Mouse (Mus musculus) heart, postnatal 10 days (tissue): ENCODE measurements around the gene Syne2. TPM values are rescaled to one million over a fixed set of nuclear protein-coding genes. Genes with fewer than 3 reads are reported as not detected.
A peak's percentile ranks its signal among the peaks of the same experiment; 100 is the strongest.

Experiments
- DNase-seq, 2 experiments: peaks; one replicate each; pipeline ENCODE4 v3.0.0; 2021
- intact Hi-C: fragments of 180-260 bp; cut with DNase I; formaldehyde crosslinking; loops from one replicate; pipeline ENCODE4 v1.15.1; 2025
- total RNA-seq, 2 experiments: library from RNA; stranded (reverse); gene quantifications; 2 replicates each; pipeline ENCODE4 v1.2.3; 2021

Gene Syne2
- total RNA-seq = 10 to 100 TPM; 55.8 to 59.1 TPM

- intact Hi-C loops = loop anchor here (2.0 to 5.0 kb wide), 3 partner anchors 19 to 54 kb away; no protein-coding TSS in a partner anchor
Observed at GRCm38 (mm10) chr12:75817959-75818452, at the start of gene Syne2. TSS of gene Syne2 (plus strand) at chr12:75818134.

DNA sequence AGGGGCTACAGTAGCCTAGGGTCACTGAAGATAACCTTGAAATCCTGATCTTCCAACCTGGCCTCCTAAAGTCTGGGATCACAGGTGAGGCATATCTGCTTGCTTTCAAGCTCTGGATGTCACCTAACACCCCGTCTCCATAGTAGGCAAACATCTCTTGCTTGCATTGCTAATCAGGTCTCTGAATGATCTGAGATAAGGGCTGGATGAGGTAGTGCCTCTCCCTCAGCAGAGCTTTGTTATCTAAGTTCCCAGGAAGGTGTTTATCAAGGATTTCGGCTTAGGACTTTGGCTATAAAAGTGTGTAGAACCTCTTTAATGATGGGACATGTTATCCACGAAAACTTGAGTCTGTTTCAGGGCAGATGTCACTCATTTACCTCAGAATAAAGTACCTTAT lies 46.5 kb upstream of the Syne2 start:
- intact Hi-C loops = loop anchor here (5.0 kb wide), 3 partner anchors 99 to 194 kb away; partner anchors contain the start of gene Ppp2r5e
- no peak for DNase-seq

More at GRCm38 (mm10) chr12:75817959-75818452, at the start of gene Syne2:
- peak; percentile 86 to 89 for DNase-seq

DNA sequence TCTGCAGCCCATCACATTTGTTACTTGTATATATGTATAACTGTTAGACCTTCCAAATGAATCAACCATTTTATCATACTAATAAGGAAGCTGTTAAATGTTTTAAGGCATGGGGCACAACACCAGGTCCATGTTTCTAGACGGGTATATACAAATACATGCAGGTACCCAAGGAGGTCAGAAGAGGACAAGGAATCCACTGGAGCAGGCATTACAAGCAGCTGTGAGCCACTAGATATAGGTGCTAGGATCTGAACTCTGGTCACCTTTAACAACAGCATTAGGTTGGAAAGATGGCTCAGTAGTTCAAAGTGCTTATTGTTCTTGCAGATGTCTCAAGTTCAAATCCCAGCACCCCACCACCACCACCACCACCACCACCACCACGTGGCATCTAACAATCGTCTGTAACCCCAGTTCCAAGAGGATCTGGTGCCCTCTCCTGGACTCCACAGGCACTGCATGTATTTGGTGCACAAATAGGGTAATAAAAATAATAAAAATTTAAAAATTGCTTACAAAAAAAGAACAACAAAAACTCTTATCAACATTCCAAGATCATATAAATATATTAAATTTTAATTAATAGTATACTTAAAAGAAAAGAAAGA lies 45.4 kb upstream of the Syne2 start:
- intact Hi-C loops = loop anchor here (2.0 to 5.0 kb wide), 4 partner anchors 100 to 308 kb away; partner anchors contain the start of gene Ppp2r5e

GRCm38 (mm10) chr12:75781445-75781844 lies 36.5 kb upstream of the Syne2 start:
- intact Hi-C loops = loop anchor here (10.0 kb wide), 1 partner anchor 263 kb away; no protein-coding TSS in a partner anchor
- no peak for DNase-seq

More for the DNA sequence above, 45.4 kb upstream of the Syne2 start:
- DNase-seq = peak; percentile 55 to 83

GRCm38 (mm10) chr12:75781995-75782394 lies 35.9 kb upstream of the Syne2 start:
- DNase-seq = no peak
- intact Hi-C loops = loop anchor here (10.0 kb wide), 1 partner anchor 263 kb away; no protein-coding TSS in a partner anchor

GRCm38 (mm10) chr12:75784271-75784751 lies 33.6 kb upstream of the Syne2 start:
- intact Hi-C loops = loop anchor here (10.0 kb wide), 1 partner anchor 260 kb away; no protein-coding TSS in a partner anchor
- DNase-seq = no peak

GRCm38 (mm10) chr12:75786681-75787080 lies 31.3 kb upstream of the Syne2 start:
- intact Hi-C loops = loop anchor here (1.0 to 10.0 kb wide), 5 partner anchors 133 to 566 kb away; partner anchors contain the start of gene Esr2
- peak in 1 of 2 experiments; percentile 48 for DNase-seq

DNA sequence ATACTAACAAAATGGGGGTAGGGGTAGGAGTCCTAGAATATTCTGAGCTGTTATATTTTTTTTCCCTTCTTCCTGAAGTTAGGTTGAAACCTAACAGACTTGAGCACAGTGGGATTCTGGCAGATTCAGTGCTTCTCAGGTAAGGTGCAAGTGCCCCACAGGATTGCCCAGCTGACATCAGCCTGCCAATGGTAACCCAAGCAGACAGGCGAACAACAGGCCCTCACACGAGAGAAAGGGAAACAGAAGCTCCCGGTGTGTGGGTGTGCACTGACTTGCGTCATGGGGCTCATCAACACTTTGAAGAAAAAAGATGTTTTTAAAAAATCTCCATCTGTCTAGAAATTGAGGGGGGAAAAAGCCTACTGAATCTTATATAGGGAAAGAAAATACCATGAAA lies 28.5 kb upstream of the Syne2 start:
- intact Hi-C loops = loop anchor here (5.0 to 10.0 kb wide), 4 partner anchors 255 to 563 kb away; partner anchors contain the start of gene Esr2
- DNase-seq = no peak

DNA sequence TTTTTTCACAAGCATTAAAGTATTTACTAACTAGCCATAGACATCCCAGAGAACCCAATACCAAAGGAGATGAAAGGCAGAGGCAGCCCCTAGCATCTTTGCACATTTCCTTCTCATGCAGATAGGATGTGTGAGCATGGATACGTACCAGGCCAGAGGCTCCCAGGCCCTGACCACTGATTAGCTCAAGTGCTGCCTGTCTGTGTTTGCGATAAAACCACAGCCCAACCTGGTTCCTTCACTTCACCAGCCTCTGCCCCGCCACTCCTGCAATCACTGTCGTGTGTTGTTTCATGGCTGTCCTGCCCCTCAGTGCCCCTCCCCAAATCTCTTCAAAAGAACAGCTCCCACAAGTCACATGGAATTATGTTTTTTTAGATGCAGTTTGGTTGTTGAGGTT lies 23.4 kb upstream of the Syne2 start:
- intact Hi-C loops = no loop called here
- no peak for DNase-seq

DNA sequence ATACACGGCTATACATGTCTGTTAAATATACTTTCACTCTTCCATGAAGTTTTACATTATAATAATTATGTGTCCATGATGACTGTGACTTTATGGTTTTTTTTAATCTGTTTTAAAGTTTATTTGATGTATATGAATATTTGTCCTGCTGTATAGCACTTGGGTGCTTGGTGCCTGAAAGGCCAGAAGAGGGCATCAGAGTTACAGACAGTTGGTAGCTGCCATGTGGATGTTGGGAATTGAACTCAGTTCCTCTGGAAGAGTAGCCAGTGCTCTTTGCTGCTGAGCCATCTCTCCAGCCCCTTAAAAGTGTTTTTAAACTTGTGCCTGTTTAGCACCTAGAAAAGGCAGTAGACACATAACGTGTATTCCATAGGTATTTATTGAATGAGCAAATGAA lies 21.4 kb upstream of the Syne2 start:
- DNase-seq = peak; percentile 17 to 40
- intact Hi-C loops = loop anchor here (2.0 kb wide), 1 partner anchor 96 kb away; no protein-coding TSS in a partner anchor

DNA sequence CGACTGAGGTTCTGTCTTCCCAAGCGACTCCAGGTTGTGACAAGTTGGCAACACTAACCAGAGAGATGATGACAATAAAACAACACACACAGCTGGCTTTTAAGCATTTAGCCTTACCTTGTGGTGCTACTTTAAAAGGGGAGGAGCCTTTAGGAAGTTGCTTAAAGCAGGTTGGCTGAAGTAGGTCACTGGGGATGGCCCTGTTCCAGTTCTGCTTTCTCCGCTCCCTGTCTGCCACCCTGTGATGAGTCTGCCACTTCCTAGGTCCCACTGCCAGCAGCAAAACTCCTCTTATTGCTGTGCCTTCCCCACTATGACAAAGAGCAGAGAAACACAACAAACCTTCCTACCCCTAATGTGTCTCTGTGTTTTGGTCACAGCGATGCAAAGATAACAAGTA lies 11.7 kb upstream of the Syne2 start:
- DNase-seq = no peak
- intact Hi-C loops = no loop called here

- no peak for DNase-seq
- intact Hi-C loops = no loop called here
Observed at GRCm38 (mm10) chr12:75813766-75814165, 4.2 kb upstream of the Syne2 start.

DNA sequence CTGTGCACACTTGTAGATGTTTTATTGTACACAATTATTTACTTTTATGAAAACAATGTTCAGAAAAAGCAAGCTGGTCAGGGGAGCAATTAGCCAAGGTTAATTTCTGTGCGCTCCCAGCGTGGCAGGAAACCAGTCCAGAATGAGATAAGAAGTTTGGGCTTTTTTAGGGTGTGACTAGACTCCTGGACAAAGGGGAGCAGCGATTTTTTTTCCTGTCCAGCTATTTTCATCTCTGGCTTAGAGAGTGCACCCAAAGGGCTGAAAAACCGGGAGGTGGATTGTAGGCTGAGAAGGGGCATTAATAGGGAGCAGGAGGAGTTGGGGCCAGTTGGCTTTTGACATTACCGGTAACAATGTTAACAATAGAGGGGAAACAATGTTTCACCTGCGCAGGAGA lies 3.4 kb upstream of the Syne2 start:
- no peak for DNase-seq
- intact Hi-C loops = no loop called here

DNA sequence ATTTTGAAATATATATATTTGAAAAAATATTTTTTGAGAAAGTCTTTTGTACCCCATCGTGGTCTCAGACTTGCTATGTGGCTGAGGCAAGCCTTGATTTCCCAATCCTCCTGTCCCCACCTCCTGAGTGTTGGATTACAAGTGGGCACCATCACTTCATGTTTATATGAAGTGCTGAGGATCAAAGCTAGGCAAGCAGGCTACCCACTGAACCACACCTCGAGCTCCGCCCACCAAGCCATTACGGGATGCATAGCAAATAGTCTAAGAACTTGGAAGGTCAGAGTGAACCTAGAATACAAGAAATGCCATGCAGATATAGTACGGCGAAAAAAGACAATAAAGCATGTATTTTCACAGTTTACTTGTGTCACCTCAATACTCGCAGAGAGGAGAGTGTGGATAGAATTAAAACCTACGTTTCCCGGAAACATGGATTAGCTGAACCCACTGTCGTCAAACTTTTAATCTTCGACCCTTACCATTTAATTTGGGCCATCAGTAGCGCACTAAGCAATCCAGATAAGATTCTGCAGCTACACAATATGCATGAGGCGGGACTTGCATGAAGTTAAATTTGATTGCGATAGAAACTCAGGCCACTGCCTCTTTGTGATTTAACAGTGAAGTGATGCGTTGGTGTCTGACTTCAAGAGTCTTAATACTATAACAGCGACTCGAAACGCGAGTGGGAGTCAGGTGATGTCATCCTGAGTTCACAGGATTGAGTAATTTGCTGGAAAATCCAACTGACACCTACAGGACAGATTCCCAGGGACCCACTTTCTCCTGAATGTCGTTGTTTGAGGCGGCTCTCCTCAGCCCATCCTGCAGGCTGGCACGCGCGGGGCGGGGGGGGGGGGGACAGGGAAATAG lies 715 bp upstream of the Syne2 start:
- intact Hi-C loops = loop anchor here (5.0 kb wide), 1 partner anchor 55 kb away; no protein-coding TSS in a partner anchor
- no peak for DNase-seq

DNA sequence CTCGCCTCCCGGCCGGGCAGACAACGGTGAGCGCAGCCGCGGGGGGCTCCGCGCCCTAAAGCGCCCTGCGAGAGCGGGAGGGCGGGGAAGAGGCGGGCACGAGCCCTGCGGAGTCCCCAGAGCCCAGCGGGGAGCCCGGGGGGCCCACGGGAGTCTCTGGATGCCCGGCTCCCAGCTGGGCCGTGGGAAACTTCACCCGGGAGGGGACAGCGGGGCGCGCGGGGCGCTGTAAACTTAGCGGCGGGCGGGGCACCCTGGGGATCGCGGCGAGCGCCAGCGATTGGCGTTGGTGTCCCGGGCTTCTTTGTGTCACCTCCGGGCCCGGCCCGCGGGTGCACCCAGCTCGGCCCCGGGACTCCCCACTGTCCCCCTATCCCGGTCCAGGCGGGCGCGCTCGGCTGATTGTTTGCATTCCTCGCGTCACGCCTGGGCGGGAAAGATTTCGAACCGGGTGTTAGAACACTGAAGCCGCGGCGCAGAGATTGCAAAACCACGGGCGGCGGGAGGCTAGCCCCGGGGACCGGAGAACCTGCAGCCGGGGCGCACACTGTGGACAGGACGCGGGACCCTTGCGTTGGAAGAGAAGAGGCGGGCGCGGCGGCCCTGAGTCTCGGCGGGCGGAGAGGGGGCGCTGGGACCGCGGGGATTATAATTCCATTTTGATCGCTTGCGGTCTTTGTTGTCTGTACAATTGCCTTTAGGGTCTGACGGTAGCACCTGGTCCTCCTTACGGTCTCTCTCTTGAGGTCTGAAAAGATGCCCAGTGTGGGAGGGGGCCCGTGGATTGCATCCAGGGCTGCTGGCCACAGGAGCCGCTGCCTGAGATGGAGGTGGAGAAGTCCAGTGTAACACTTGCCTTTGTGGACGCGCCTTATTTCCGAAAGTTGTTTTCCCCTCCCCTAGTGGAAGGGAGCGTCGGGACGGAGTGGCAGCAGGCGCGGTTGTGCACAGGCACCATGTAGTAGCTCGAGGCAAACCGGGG lies 810 bp downstream of the Syne2 start:
- DNase-seq = peak; percentile 74 to 77
- intact Hi-C loops = loop anchor here (2.0 to 5.0 kb wide), 3 partner anchors 18 to 54 kb away; no protein-coding TSS in a partner anchor

- DNase-seq = no peak
- intact Hi-C loops = loop anchor here (2.0 to 5.0 kb wide), 3 partner anchors 17 to 53 kb away; no protein-coding TSS in a partner anchor
Observed at GRCm38 (mm10) chr12:75819481-75819880, 1.5 kb downstream of the Syne2 start.

DNA sequence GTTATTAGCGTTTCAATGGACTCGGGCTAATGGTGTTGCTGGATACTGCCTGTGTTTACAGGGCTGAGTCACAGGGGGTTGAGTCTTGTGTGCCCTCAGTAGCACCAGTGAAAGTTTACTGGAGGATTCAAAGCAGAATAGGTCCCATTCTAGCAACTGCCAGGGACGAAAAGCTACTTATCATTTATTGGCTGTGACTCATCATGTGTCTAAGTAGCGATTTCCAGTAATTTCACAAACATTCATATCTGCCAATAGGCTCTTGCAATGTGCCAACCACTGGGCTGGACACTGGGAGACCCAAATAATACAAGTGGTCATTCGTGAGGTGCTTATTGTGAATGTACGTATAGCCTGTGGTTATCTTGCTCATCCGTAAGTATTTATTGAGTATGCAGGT lies 2.3 kb downstream of the Syne2 start:
- intact Hi-C loops = no loop called here
- DNase-seq = no peak

DNA sequence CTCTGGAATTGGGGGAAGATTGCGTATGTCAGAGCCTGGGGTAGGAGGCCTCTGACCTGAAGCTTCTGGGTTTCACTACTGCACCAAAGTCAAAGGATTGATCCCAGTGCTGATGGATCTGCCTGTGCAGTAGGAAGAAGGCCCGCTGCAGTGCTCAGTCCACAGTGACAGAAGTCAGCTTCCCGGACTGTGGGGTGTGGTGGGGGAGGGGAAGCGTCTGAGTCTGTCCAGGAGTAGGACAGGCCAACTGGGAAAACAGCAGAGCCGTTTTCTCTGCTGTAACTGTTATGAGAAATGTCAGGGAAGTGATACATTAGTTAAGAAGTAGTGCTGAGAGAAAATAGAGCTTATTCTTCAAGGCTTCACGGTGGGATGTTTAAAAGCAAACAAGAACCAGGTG lies 4.2 kb downstream of the Syne2 start:
- DNase-seq = no peak

DNA sequence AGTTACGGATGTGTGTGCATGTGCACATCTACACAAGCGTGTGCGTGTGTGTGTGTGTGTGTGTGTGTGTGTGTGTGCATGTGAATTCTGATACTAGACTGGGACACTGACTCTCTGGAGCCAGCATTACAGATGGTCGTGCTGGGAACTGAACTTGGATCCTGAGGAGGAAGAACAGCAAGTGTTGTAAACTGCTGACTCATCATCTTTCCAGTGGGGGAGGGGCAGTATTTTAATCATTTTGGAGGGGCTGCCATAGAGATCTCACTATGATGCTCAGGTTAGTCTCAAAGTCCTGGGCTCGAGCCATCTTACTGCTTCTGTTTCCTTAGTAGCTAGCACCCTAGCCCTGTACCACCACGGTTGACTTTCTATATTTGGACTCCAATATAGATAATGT lies 5.5 kb downstream of the Syne2 start:
- DNase-seq = no peak
- intact Hi-C loops = no loop called here

More for the DNA sequence above, 4.2 kb downstream of the Syne2 start:
- intact Hi-C loops = no loop called here
